Mouse (Mus musculus) c-Kit-negative CD71-positive TER-119-positive erythroid progenitor cells, embryonic 14.5 days (primary cell): ENCODE measurements around the gene Fbxo46.
"Not testable (repeated sequence)": the region's sequence is repeated elsewhere in the genome, so short reads cannot be mapped to it uniquely, and the experiment has no call there.

Experiments
- DNase-seq: peaks from one replicate; pipeline ENCODE4 v3.0.0-alpha.2; 2013; ENCODE audit warnings: low read depth, low spot score

The Fbxo46 gene

DNA sequence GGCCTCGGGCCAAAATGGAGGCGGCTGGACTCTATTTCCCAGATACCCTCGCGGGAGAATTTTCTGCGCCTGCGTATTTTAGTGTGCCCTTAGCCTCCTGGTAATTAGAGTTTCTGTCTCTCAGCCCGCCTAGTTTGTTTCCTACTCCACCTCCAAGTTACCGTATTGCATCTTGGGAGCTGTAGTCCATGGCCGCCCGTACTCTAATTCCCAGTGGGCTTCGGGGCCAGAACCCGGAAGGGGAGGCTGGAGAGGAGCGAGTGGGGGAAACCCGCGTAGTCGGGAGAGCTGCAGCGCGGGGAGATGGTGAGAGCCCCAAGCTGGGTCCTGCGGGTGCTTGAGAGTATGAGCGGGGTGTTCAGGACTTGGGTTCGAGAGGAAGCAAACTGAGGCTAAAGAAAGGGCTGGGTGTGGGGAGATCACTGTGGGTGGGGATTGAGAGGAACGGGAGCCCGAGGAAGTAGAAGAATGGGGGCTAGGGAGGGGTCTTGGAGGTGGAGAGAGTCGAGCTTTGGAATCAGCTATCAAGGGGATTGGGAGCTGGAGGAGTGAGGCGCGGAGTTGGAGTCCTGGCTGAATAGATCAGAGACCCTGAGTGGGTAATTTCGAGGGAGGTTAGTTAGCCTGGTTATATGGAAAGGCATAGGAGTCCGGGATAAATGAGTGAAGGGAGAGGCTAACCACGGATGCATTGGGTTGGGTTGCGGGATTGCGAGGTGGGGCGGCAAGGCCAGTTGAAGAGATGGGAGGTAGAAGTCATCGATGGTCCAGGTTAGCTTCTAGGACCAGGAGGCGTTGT is at the start of gene Fbxo46:
Fbxo46 (plus strand) TSS at position 229 of the 799 bp plus-strand sequence.
- peak; percentile 91 for DNase-seq

DNA sequence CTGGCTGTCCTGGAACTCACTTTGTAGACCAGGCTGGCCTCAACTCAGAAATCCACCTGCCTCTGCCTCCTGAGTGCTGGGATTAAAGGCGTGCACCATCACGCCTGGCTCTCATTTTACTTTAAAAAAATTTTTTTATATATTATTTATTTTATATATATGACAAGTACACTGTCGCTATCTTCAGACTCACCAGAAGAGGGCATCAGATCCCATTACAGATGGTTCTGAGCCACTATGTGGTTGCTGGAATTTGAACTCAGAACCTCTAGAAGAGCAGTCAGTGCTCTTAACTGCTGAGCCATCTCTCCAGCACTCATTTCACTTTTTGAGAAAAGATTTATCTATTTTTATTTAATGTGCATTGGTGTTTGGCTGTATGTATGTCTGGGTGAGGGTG is 48.6 kb upstream of the Fbxo46 start:
- not testable (repeated sequence) for DNase-seq

DNA sequence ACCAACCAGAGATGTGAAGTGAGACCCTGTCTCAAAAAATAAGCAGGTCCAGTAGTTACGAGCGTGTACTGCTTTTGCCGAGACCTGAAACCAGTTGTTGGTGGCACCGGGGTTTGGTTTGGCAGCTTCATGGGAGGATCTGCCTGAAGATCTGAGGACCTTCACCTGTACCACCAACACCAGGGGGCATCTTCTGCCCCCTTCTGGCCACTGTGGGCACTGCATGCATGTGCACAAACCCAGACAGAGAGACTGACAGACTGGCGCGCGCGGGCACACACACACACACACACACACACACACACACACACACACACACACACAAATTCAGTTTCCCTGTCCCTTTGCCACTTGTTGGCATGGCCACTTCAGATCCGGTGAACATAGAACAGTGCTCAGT is 46.2 kb upstream of the Fbxo46 start:
- no peak for DNase-seq

DNA sequence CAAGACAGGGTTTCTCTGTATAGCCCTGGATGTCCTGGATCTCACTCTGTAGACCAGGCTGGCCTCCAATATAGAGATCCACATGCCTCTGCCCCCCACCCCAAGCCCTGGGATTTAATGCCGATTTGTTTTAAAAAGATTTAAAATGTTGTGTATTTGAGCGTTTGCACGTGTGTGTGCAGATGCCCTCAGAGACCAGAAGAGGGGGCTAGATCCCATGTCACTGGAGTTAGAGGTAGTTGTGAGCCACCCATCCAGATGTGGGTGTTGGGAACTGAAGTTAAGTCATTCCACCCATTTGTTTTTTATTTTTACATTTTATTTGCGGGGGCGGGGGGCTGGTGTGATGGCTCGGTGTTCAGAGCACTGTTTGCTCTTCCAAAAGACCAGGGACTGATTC is 45.2 kb upstream of the Fbxo46 start:
- no peak for DNase-seq

DNA sequence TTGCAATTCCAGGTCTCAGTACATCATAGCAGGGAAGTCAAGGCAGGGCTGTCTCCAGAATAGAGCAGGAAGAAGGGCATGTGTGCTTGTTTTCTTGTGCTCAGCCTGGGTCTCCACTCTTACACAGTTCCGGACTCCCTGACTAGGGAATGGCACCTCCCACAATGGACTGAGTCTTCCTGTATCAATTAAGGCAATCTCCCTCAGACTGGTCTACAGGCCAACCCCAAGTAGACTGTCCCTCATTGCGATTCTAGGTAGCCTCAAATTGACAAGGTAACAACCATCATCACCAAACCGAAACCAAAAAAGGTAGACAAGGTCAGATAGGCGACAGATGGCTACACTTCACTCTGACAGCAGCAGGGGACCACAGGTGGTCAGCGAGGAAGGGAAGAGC is 44.4 kb upstream of the Fbxo46 start:
- no peak for DNase-seq

DNA sequence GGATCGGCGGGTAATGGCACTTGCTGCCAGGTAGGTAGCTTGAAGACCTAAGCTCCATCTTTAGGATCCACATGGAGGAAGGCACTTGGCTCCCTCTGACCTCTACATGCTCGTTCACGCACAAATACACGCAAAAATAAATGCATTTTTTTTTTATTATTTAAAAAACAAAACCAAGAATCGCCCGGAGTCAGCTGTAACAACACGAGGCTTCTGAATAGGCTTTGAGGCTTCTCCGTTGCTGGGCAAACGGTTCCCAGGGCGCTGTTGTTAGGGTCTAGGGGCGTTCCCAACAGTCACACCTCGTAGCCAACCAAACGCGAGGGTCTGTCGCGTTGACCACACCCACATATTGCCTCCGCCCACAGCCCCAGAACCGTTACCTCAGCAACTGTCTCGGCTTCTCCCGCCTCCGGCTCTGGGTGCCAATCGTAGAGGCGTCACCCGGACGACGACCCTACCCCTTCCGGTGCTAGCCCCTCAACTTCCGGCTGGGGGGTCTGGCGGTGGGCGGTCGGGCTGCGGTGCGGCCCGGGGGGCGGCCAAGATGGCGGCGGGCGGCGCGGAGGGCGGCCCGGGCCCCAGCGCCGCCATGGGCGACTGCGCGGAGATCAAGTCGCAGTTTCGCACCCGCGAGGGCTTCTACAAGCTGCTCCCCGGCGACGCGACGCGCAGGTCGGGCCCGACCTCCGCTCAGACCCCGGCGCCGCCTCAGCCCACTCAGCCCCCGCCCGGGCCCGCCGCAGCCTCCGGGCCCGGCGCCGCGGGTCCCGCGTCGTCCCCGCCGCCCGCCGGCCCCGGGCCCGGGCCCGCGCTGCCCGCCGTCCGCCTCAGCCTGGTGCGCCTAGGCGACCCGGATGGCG is 43.7 kb upstream of the Fbxo46 start, which contains the start of gene Dmwd:
Dmwd (plus strand) TSS at position 505 of the 863 bp plus-strand sequence.
- DNase-seq: peak; percentile 77

DNA sequence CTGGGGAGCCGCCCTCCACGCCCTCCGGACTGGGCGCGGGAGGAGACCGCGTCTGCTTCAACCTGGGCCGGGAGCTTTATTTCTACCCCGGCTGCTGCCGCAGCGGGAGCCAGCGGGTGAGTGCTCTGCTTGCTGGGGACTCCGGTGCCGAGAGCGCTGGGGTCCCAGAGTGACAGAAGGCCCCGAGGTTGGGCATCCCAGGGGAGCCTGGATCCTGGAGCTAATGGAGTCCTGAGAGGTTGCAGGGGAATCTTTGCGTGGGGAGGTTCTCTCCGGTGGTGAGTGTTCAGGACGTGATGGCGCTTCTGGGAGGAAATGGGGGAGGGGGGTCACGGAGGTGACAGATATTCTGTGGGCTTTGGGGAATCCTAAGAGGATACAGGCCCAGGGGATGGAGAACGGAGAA is 43.1 kb upstream of the Fbxo46 start:
- no peak for DNase-seq

DNA sequence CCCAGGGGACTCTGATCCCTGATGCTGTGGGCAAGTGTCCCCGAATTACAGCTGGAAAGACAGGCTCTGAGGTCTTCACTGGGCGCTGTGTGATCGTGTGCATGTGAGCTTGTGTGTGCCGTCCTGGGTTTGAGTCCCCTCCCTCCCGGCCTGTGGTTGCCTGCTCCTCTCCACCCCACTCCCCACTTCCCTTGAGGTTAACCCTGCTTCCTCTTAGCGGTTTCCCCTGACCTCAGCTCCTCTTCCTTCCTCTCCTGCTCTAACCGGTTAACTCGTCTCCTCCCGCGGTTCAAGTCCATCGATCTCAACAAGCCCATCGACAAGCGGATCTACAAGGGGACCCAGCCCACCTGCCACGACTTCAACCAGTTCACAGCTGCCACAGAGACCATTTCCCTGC is 41.9 kb upstream of the Fbxo46 start:
- DNase-seq: no peak

DNA sequence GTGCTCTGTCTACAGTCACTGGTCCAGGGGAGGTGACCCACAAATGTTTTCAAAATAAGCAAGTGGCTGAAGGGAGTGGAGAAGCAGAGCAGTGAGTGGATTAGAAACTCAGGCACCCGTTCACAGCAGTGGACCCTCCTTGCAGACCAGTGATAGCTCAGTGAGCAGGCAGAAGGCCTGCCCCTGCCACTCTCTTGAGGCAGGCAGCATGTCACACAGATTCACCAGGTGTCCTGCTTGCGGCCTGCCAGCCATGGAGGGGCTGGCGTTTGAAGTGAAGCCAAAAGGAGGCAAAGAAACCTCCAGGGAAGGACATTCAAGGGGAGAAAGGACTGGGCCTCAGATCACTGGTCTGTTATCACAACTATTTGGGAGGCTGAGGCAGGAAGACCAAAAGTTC is 40.9 kb upstream of the Fbxo46 start:
- DNase-seq: no peak

DNA sequence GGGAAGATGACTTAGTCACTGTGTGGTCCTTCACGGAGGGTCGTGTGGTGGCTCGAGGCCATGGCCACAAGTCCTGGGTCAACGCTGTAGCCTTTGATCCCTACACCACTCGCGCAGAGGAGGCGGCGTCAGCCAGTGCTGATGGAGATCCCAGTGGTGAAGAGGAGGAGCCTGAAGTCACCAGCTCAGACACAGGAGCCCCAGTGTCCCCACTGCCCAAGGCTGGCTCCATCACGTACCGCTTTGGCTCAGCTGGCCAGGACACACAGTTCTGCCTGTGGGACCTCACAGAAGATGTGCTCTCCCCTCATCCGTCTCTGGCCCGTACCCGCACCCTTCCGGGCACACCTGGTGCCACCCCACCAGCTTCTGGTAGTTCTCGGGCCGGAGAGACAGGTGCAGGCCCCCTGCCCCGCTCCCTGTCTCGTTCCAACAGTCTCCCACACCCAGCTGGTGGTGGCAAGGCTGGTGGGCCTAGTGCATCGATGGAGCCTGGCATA is 39.2 kb upstream of the Fbxo46 start:
- DNase-seq: no peak

DNA sequence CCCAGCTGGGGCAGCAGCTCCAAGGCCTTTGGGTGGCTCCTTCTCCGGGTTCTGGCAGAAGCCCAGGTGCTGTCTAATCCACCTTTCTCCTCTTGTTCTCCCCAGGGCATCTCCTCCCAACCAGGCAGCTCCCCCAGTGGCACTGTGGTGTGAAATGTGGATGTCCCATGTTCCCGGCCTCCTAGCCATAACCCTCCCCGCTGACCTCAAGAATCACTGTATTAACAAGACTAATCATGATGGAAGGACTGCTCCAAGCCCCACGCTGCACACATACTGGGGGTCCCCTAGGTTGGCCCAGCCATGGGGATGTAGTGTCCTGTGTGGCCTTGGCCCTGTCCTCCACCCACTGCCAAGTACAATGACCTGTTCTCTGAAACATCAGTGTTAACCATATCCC is 37.5 kb upstream of the Fbxo46 start:
- no peak for DNase-seq

DNA sequence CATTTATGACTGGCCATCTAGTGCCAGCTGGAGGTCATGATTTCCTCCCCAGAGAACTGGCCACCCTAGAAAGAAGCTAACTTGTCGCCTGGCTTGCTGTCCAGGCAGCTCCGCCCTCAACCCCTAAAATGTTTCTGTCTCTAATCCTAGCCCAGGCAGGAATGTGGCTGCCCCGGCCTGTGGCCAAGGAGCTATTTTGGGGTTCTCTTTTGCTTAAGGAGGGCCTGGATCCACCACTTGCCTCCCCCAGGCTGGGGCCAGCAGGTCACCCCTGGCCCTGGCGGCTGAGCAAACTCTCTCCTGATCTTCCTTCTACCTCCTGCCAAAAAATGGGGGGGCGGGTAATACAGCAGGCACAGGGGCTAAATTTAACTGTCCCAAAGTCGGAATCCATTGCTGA is 36.6 kb upstream of the Fbxo46 start:
- no peak for DNase-seq

DNA sequence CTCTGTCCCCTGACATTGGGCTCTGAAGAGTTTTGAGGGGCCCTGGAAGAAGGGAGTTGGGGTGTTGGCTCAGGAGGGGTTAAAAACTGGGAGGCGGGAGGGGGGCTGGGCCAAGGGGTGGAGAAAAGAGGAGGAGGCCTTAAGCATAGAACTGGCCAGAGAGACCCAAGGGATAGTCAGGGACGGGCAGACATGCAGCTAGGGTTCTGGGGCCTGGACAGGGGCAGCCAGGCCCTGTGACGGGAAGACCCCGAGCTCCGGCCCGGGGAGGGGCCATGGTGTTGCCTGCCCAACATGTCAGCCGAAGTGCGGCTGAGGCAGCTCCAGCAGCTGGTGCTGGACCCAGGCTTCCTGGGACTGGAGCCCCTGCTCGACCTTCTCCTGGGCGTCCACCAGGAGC is 36.0 kb upstream of the Fbxo46 start, which contains the start of gene Dmpk:
Dmpk (plus strand) TSS at position 149 of the 400 bp plus-strand sequence.
- no peak for DNase-seq

DNA sequence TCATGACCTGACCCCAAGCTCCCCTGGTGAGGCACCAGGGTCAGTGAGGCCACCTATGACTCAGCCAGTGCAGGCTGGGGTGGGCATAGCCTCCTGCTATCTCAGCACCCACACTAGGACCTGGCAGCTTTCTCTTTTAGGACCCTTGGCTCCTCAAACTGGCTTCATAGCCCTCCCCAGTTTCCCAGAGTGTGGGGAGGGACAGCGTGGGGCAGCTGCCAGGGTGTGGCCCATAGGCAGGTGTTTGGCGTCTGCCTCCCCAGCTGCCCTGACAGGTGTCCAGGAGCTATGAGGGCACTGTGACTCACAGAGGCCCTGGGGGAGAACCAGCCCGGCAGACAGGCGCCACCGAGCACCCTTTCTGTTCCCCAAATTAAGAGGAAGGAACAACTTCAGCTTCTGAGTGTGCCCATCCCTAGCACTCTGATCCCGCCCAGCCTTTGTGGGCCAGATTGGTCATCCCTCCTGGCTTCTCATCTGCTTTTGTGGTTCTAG is 35.3 kb upstream of the Fbxo46 start:
- no peak for DNase-seq

DNA sequence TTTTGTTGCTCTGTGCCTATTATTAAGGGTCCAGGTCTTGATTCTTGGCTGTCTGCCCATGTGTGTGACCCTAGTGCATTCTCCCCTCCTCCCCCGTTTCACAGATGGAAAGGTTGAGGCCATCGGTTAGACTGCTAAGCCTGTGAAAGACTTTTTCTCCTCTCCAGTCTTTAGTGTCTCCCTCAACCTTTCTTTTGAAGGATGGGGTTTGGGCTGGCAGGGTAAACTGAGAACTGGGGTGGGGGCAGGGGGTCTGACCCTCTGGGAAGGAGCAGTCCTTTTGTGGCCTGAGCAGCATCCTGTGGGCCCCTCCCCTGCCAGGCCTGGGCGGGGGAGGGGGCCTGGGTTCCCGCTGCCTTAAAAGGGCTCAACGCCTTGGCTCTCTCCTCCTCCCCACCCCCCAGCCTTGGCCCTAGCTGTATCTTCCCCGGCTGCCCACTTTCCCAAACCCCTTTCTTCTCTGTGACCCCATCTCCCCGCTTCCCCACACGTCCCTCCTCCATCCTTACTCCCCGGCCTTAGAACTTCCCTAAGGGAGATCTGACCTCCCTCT is 34.7 kb upstream of the Fbxo46 start:
- no peak for DNase-seq

DNA sequence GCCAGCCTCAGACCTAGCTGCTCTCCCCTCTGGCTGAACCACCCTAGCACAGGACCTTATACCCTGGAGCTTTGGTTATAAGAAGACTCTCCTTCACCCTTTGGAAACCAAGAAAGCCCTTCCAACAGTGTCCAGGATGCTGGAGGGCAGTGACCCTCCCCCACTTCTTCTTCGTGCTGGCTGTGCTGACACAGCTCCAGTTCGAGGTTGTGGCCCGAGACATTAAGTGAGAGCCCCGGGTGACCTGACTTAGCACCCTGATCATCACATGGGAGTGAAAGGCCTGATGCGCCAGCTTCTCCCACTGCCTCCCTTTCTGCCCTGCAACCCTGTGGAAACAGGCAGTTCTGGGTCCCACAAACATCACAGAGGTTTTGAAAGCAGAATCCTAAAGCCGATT is 34.2 kb upstream of the Fbxo46 start:
- DNase-seq: no peak

DNA sequence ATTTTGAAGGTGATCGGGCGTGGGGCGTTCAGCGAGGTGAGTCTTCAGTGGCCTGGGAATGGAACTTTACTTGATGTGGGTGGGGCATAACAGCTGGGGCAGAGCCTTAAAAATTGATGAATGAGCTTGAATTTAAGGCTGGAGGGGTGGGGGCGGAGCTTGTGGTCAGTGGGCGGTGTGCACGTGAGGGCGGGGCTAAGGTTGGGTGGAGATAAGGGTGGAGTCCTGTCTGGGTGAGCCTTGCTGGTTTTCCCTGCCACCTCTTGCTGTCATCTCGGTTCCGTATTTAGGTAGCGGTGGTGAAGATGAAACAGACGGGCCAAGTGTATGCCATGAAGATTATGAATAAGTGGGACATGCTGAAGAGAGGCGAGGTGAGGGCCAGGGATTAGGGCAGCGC is 33.6 kb upstream of the Fbxo46 start:
- DNase-seq: peak; percentile 70

DNA sequence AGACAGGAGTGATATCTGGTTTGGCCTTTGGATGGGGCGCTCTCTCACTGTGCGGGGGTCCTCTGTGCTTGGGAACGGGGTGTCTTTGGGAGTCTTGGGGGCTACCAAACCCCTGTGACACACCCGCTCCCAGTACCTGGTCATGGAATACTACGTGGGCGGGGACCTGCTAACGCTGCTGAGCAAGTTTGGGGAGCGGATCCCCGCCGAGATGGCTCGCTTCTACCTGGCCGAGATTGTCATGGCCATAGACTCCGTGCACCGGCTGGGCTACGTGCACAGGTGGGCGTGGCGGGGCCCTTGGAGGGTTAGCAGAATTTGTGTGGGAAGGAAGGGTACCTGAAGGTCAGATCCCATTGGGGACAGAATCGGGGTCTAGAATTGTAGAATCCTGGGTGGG is 32.9 kb upstream of the Fbxo46 start:
- no peak for DNase-seq

DNA sequence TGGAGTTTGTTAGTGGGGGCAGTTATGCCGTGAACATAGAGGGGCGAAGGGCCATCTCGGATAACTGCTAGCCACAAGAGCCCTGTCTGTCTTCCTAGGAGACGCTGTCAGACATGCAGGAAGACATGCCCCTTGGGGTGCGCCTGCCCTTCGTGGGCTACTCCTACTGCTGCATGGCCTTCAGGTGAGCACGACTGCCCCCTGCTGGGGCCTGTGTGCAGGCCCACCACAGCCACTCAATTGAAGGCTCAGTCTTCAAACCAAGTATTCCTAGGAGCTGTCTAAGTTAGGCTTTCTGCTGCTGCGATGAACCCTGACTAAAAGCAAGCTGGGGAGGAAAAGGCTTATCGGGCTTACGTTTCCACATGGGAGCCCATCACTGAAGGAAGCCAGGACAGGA is 30.8 kb upstream of the Fbxo46 start:
- DNase-seq: no peak

DNA sequence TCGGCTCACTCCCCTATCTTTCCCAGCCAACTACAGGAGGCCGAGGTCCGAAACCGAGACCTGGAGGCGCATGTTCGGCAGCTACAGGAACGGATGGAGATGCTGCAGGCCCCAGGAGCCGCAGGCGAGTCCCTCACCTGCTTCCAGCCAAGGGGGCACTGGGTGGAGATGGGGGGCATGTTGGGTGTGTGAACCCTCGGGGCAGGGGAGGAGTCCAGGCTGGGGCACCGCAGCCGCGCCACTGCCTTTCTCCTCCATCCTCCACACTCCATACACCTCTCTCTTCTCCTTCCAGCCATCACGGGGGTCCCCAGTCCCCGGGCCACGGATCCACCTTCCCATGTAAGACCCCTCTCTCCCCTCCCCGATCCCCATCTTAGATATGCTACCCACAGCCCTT is 27.7 kb upstream of the Fbxo46 start:
- DNase-seq: no peak

DNA sequence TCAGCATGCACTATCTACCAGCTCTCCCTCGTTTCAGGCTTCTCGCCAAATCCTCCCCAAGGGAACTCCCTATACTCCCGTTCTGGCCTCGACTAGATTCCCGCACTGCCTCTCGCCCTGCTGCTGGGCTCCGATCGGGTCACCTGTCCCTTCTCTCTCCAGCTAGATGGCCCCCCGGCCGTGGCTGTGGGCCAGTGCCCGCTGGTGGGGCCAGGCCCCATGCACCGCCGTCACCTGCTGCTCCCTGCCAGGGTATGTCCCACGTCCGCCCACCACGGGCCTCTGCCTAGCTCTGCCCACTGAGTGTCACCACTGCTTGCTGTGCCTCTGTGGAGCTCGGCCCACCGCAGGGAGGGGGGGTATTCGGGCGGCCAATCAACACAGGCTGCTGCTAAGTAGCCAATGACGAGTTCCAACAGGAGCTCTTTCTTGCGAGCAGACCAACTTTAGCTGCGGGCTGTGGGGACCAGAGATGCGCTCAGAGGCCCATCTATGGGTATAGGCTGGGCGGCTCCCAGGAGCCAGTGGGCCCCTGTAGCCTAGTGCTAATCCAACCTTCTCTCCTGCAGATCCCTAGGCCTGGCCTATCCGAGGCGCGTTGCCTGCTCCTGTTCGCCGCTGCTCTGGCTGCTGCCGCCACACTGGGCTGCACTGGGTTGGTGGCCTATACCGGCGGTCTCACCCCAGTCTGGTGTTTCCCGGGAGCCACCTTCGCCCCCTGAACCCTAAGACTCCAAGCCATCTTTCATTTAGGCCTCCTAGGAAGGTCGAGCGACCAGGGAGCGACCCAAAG is 27.1 kb upstream of the Fbxo46 start:
- no peak for DNase-seq
